Mouse (Mus musculus) forebrain, postnatal 0 days (tissue): ENCODE measurements at regions not wholly inside any gene's neighbourhood (a gene's known extent, or its start where the extent isn't known, plus 50 kb on each side); places are given as distances from the start of the nearest gene placed in this dataset.

Experiments used
- ATAC-seq: fragments of 200-750 bp; cut with Nextera tagmentation; 2 replicates; pipeline ENCODE4 v1.8.0; 2017; ENCODE audit warnings: mild to moderate bottlenecking, moderate library complexity
- DNase-seq: peaks from one replicate; pipeline ENCODE4 v3.0.0-alpha.2; 2015
- H3K27ac ChIP-seq: fragments of 300-500 bp; sonication (generic); 2 replicates; pipeline ENCODE4 v1.5.1; 2014; ENCODE audit warnings: low read depth, mild to moderate bottlenecking, antibody characterized with exemption, low read length, moderate library complexity, mixed read lengths
- H3K27me3 ChIP-seq: fragments of 300-500 bp; sonication (generic); 2 replicates; pipeline ENCODE4 v1.6.1; 2014; ENCODE audit warnings: mild to moderate bottlenecking, low read length, mixed read lengths; ENCODE audit not compliant: insufficient read depth
- H3K36me3 ChIP-seq: fragments of 300-500 bp; sonication (generic); 2 replicates; pipeline ENCODE4 v1.6.1; 2014; ENCODE audit warnings: mild to moderate bottlenecking, moderate library complexity; ENCODE audit not compliant: insufficient read depth
- H3K4me1 ChIP-seq: fragments of 300-500 bp; sonication (generic); 2 replicates; pipeline ENCODE4 v1.6.1; 2014; ENCODE audit warnings: antibody characterized with exemption; ENCODE audit not compliant: insufficient read depth
- H3K4me2 ChIP-seq: fragments of 300-500 bp; sonication (generic); 2 replicates; pipeline ENCODE4 v1.6.1; 2014; ENCODE audit warnings: low read depth, mild to moderate bottlenecking, moderate library complexity
- H3K4me3 ChIP-seq: fragments of 300-500 bp; sonication (generic); 2 replicates; pipeline ENCODE4 v1.5.1; 2014; ENCODE audit warnings: low read depth, low read length, mixed read lengths
- H3K9ac ChIP-seq: fragments of 300-500 bp; sonication (generic); 2 replicates; pipeline ENCODE4 v1.6.1; 2014; ENCODE audit warnings: mild to moderate bottlenecking
- H3K9me3 ChIP-seq: fragments of 300-500 bp; sonication (generic); 2 replicates; pipeline ENCODE4 v1.6.1; 2016; ENCODE audit warnings: low read length
- CTCF ChIP-seq: sonication (generic); IDR thresholded peaks from 2 replicates; pipeline ENCODE4 v1.5.1; 2016; ENCODE audit warnings: antibody characterized with exemption, control low read depth, low read depth
- WGBS: fragments of 180-500 bp; shearing (Covaris S2); extraction: QIAGEN DNeasy Blood & Tissue Kit; methylation state at CpG from one replicate; pipeline ENCODE4 v1.1.7; 2014; 5-methylcytosine and 5-hydroxymethylcytosine counted together

DNA sequence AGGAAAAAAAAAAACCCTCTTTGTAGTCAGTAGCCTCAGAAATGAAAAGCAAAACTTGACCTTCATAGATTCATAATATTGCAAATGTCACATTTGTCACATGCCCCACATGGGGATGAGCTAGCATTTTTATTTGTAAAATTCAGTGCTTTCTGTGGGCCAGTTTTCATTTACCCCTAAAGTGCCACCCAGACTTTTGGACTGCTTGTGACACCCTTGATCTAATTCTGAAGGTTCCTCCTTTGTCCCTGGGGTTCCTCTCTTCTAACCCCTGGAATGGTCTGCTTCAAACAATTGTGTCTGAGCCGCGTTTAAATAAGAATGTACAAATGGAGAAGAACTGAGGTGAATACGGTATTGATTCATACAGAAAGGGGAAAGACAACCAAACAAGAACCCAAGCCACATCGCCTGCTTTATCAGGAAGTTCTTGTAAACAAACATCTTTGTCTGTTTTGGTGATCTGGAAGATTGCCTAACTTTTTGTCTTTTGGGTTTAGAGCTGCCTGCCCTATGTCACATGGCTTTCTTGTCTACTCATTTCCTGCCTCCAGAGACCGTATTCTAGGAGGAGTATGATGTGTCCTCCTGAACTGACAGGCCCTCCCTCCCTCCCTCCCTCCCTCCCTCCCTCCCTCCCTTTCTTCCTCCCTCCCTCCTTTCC is 203.1 kb upstream of the Gm9833 start:
- H3K27me3 ChIP-seq: no peaks in the 10 kb centered on the region
- no peak overlapping the region for H3K27ac ChIP-seq
- H3K36me3 ChIP-seq: no peaks in the 10 kb centered on the region
- no peak overlapping the region for H3K4me2 ChIP-seq
- H3K4me3 ChIP-seq: no peak overlapping the region
- H3K9me3 ChIP-seq: no peaks in the 10 kb centered on the region
- H3K4me1 ChIP-seq: 0 out of 2 replicates have a peak, but pooled peaks cover 5% of the 10 kb centered on the region
- ATAC-seq: peak; percentile 19; the same call in 1 of the 2 replicates
- H3K9ac ChIP-seq: no peak overlapping the region
- DNase-seq: no peak
- TF ChIP-seq CTCF: no peak
- 31% methylated on average over 5 of the region's 5 CpGs for WGBS

DNA sequence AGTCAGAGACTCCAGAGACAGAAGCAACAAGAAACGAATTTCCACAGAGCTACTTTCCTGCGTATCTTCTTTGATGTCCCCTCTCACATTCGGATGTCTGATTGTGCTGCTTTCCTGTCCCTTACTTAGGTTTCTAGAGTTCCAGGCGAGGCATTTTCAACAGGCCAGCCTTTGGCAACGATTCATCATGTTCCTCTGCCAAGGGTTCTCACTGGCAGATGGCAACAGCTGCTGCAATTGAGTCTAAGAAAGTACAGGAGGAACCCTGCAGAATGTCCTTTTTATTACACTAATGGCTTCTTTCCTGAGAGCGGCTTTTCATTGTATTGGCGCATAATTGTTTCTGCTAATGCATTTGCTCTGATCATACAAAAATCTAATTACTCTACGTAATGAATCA is 202.3 kb upstream of the Gm9833 start:
- no peak for TF ChIP-seq CTCF
- Histone ChIP-seq H3K9ac (no peak overlapping the region), H3K27ac (no peak overlapping the region), H3K9me3 (no peaks in the 10 kb centered on the region), H3K4me2 (no peak overlapping the region), H3K4me3 (no peak overlapping the region), H3K27me3 (no peaks in the 10 kb centered on the region), H3K4me1 (0 out of 2 replicates have a peak, but pooled peaks cover 5% of the 10 kb centered on the region), H3K36me3 (no peaks in the 10 kb centered on the region)
- 10% methylated on average over 8 of the region's 8 CpGs for WGBS
- DNase-seq (peak; percentile 77), ATAC-seq (peak; percentile 73; the same call in 1 of the 2 replicates)

DNA sequence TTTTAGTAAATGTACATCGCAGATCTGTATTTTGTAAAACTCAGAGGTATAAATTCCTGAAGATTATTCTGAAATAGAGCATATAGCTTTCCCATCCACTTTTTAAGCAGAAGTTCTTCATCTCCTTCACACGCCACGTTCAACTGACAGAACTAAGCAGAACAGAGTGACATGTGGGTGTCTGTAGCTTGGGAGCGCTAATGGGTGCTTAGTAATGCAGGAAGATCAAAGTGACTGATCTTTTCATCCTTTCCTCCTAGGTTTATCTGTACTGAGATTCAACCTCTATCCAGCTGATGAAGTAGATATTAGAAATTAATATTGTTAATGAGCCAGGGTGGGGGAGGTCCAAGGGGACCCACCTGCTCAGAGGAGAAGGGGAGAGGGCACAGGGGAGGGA is 201.8 kb upstream of the Gm9833 start:
- DNase-seq (no peak), ATAC-seq (peak; percentile 58; the same call in 1 of the 2 replicates)
- Histone ChIP-seq H3K4me3 (no peak overlapping the region), H3K4me1 (0 out of 2 replicates have a peak, but pooled peaks cover 5% of the 10 kb centered on the region), H3K4me2 (no peak overlapping the region), H3K9me3 (no peaks in the 10 kb centered on the region), H3K9ac (no peak overlapping the region), H3K36me3 (no peaks in the 10 kb centered on the region), H3K27ac (no peak overlapping the region), H3K27me3 (no peaks in the 10 kb centered on the region)
- no peak for TF ChIP-seq CTCF
- WGBS: 30% methylated on average over 4 of the region's 4 CpGs

DNA sequence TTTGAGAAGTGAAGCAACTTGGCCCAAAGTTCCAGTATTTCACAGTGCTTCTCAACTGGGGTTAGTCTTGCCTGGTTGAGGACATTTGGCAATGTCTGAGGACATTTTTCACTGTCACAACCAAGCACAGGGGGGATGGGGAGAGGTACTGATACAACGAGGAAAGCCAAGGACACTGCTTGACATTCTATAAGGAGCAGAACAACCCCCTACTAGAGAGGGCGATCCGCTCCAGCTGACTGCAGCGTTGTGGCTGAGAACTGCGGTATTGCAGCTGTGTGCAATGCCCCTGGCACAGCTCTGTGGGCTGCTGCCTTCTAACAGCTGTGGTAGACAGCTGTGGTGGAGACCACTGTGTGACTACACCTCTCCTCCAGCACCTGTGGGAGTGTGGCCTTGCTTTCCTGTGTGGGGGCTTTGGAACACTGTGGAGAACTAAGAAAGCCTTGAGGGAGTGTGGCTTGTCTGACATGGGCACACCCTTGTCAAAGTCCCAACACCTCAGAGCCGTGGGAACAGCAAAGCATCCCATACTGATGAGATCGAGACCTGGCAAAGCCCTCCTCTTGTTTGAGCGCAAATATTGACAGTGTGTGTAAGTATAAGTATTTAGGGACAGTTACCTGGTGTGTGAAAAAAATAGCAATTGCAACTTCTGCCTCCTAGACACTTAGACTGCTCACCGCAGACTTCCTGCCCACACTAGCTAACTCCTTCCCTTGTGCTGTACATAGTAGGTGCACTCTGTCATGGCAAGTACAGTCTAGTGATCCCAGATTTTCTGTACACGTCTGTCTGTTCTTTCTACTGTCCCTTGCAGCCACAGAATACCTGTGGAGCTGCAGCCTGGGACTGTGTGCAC is 200.9 kb upstream of the Gm9833 start:
- ATAC-seq: peak; percentile 34
- H3K9ac ChIP-seq: no peak overlapping the region
- 73% methylated on average over 10 of the region's 10 CpGs for WGBS
- H3K36me3 ChIP-seq: no peaks in the 10 kb centered on the region
- no peak for TF ChIP-seq CTCF
- H3K4me1 ChIP-seq: 0 out of 2 replicates have a peak, but pooled peaks cover 5% of the 10 kb centered on the region
- no peak overlapping the region for H3K4me3 ChIP-seq
- no peak for DNase-seq
- no peak overlapping the region for H3K27ac ChIP-seq
- H3K27me3 ChIP-seq: no peaks in the 10 kb centered on the region
- H3K9me3 ChIP-seq: no peaks in the 10 kb centered on the region
- H3K4me2 ChIP-seq: no peak overlapping the region

DNA sequence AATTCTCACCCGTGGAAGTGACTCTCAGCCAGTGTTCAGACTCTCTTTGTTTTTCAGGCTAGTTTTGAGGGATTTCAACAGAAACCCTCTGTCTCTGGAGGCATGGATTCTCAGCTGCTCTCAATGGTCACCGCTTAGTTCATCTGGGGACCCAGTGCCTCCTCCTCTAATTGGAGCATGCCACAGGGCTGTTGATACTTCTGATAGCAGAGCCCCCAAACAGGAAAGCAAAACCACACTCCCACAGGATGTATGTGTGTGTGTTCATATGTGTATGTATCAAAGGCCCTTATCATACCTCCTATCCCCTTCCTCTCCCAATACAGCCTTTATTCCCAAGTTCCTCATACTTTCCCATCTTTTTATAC is 200.3 kb upstream of the Gm9833 start:
- 72% methylated on average over 2 of the region's 2 CpGs for WGBS
- no peaks in the 10 kb centered on the region for H3K9me3 ChIP-seq

DNA sequence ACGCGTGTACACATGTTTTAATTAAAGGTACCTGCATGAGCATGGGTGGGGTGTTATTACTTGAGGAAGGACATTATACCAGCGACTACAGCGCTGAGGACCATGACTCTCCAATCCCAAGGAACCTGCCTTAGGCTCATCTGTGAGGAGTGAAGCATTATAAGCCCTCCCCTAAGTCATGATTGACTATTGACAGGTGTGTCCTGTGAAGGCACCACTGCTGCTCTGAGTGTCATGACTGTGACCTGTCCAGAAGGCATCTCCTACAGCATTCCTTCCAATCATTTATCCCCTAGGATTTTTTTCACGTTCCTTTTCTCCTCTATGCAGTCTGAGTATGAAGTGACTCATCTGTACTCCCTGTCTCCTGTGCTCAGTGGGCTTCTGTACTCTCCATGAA is 199.9 kb upstream of the Gm9833 start:
- Histone ChIP-seq H3K9ac (no peak overlapping the region), H3K27ac (no peak overlapping the region), H3K9me3 (no peaks in the 10 kb centered on the region), H3K36me3 (no peaks in the 10 kb centered on the region), H3K4me2 (no peak overlapping the region), H3K4me1 (0 out of 2 replicates have a peak, but pooled peaks cover 5% of the 10 kb centered on the region), H3K27me3 (no peaks in the 10 kb centered on the region), H3K4me3 (no peak overlapping the region)
- 86% methylated on average over 5 of the region's 5 CpGs for WGBS
- no peak for TF ChIP-seq CTCF
- ATAC-seq (no peak), DNase-seq (no peak)

More for the DNA sequence above, 200.3 kb upstream of the Gm9833 start:
- H3K36me3 ChIP-seq: no peaks in the 10 kb centered on the region
- H3K27me3 ChIP-seq: no peaks in the 10 kb centered on the region
- TF ChIP-seq CTCF: no peak
- H3K4me2 ChIP-seq: no peak overlapping the region
- DNase-seq (no peak), ATAC-seq (no peak)
- no peak overlapping the region for H3K4me3 ChIP-seq
- H3K4me1 ChIP-seq: 0 out of 2 replicates have a peak, but pooled peaks cover 5% of the 10 kb centered on the region
- H3K27ac ChIP-seq: no peak overlapping the region
- H3K9ac ChIP-seq: no peak overlapping the region

DNA sequence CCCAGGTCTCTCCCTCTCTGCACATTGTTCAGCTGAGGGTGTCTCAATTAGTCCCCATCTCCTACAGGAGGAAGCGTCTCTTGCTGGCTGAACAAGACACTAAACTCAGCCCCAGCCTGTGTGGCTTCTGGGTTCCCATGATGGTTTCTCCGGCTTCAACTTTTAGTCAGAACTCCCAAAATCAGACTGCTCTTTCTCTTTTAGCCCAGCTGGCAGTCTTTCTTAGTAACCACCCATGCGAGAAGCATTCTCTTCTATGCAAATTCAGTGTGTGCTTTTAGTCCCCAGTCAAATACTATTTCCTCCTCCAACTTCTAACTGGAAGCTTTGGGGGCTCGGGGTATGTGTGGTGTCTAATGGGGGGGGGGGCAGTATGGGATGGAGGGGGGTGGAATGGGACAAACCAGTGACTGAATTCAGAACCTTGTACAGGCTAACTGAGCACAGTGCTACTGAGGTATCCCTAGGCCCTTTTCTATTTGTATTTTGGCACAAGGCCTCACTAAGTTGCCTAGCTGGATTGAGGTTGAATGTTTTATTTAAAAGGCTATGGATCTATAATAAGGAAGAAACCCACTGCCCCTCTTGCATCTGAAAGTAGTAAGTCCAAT is 194.9 kb upstream of the Gm9833 start:
- WGBS: 22% methylated on average over 4 of the region's 4 CpGs
- H3K4me1 ChIP-seq: no peaks in the 10 kb centered on the region
- H3K4me3 ChIP-seq: no peak overlapping the region
- no peak overlapping the region for H3K4me2 ChIP-seq
- H3K27me3 ChIP-seq: no peaks in the 10 kb centered on the region
- H3K9ac ChIP-seq: no peak overlapping the region
- H3K36me3 ChIP-seq: no peaks in the 10 kb centered on the region
- DNase-seq (no peak), ATAC-seq (no peak)
- no peak for TF ChIP-seq CTCF
- no peaks in the 10 kb centered on the region for H3K9me3 ChIP-seq
- no peak overlapping the region for H3K27ac ChIP-seq
